Mouse (Mus musculus): ENCODE measurements around the gene Csn1s2b. TPM values are rescaled to one million over a fixed set of nuclear protein-coding genes. Genes with fewer than 3 reads are reported as not detected.

The Csn1s2b gene
- not detected for polyA plus RNA-seq (2014; fragmentation: Illumina TruSeq; extraction: RNeasy Lipid Tissue Mini Kit (QIAGEN cat#74804); ENCODE audit: insufficient read depth, low read depth, low replicate concordance)

DNA sequence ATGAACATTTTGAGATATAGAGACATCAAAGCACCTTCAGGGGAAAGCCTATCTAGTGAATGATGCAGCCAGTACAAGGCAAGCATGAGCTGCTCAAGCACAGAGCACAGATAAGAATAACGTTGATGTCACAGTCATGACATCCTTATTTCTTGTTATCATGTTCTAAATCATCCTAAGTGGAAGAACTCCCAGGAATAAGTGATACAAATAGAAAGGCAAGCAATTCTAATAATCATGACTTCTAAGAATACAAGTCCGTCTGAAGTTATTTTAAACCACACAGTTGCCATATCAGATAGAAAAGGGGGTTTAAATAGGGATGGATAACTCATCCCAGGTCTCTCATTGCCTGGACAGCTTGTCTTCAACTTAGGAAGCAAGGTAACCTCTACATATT, at the start of gene Csn1s2b:
Csn1s2b (plus strand) TSS at position 301 of the 400 bp plus-strand sequence.

DNA sequence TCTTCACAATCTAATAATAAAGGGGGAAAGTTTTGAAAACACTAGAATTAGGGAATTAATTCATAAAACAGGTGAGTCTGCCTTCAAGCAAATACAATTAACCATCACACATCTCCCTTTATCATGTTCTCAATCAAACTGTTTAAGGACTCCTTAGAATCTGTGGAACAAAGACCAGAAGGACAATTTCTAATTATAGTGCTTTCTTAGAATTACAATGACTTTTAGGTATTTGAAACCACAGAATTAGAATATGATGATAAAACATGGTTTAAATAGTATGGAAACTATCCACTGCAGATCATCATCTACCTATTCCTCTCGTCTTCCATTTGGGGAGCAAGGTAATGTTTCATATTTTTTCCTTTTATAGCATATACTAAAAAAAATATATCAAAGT, 33.6 kb upstream of the Csn1s2b start, which contains the start of gene Csn1s2a:
Csn1s2a (plus strand) TSS at position 301 of the 400 bp plus-strand sequence.

GRCm38 (mm10) chr5:87825386-87825785, 17.5 kb downstream of the Csn1s2b start, which contains the start of gene Prr27:
Gene Prr27, plus strand, starts transcription at chr5:87825686.

Other genes starting within 250 kb of the Csn1s2b start
- 14.3 TPM for gene Sult1d1, start 239.1 kb upstream of the Csn1s2b start, polyA plus RNA-seq (2014; fragmentation: Illumina TruSeq; extraction: RNeasy Lipid Tissue Mini Kit (QIAGEN cat#74804); ENCODE audit: insufficient read depth, low read depth, low replicate concordance)
- gene Sult1e1, start 216.5 kb upstream of the Csn1s2b start, polyA plus RNA-seq (2014; fragmentation: Illumina TruSeq; extraction: RNeasy Lipid Tissue Mini Kit (QIAGEN cat#74804); ENCODE audit: insufficient read depth, low read depth, low replicate concordance) = not detected
- gene Csn1s1, start 141.9 kb upstream of the Csn1s2b start, polyA plus RNA-seq (2014; fragmentation: Illumina TruSeq; extraction: RNeasy Lipid Tissue Mini Kit (QIAGEN cat#74804); ENCODE audit: insufficient read depth, low read depth, low replicate concordance) = not detected
- not detected for gene Csn2, start 108.5 kb upstream of the Csn1s2b start, polyA plus RNA-seq (2014; fragmentation: Illumina TruSeq; extraction: RNeasy Lipid Tissue Mini Kit (QIAGEN cat#74804); ENCODE audit: insufficient read depth, low read depth, low replicate concordance)
- gene Csn1s2a, start 33.5 kb upstream of the Csn1s2b start, polyA plus RNA-seq (2014; fragmentation: Illumina TruSeq; extraction: RNeasy Lipid Tissue Mini Kit (QIAGEN cat#74804); ENCODE audit: insufficient read depth, low read depth, low replicate concordance) = not detected
- gene Prr27, start 17.6 kb downstream of the Csn1s2b start, polyA plus RNA-seq (2014; fragmentation: Illumina TruSeq; extraction: RNeasy Lipid Tissue Mini Kit (QIAGEN cat#74804); ENCODE audit: insufficient read depth, low read depth, low replicate concordance) = not detected
- gene Odam, start 76.9 kb downstream of the Csn1s2b start, polyA plus RNA-seq (2014; fragmentation: Illumina TruSeq; extraction: RNeasy Lipid Tissue Mini Kit (QIAGEN cat#74804); ENCODE audit: insufficient read depth, low read depth, low replicate concordance) = not detected
- gene Csn3, start 117.5 kb downstream of the Csn1s2b start, polyA plus RNA-seq (2014; fragmentation: Illumina TruSeq; extraction: RNeasy Lipid Tissue Mini Kit (QIAGEN cat#74804); ENCODE audit: insufficient read depth, low read depth, low replicate concordance) = not detected
- gene 2310003L06Rik, start 161.4 kb downstream of the Csn1s2b start, polyA plus RNA-seq (2014; fragmentation: Illumina TruSeq; extraction: RNeasy Lipid Tissue Mini Kit (QIAGEN cat#74804); ENCODE audit: insufficient read depth, low read depth, low replicate concordance) = not detected
- not detected for gene Gm28434, start 161.4 kb downstream of the Csn1s2b start, polyA plus RNA-seq (2014; fragmentation: Illumina TruSeq; extraction: RNeasy Lipid Tissue Mini Kit (QIAGEN cat#74804); ENCODE audit: insufficient read depth, low read depth, low replicate concordance)
- gene Cabs1, start 171.4 kb downstream of the Csn1s2b start, polyA plus RNA-seq (2014; fragmentation: Illumina TruSeq; extraction: RNeasy Lipid Tissue Mini Kit (QIAGEN cat#74804); ENCODE audit: insufficient read depth, low read depth, low replicate concordance) = not detected
- not detected for gene Smr3a, start 194.5 kb downstream of the Csn1s2b start, polyA plus RNA-seq (2014; fragmentation: Illumina TruSeq; extraction: RNeasy Lipid Tissue Mini Kit (QIAGEN cat#74804); ENCODE audit: insufficient read depth, low read depth, low replicate concordance)